Mouse (Mus musculus) brain, embryonic 18.5 days (tissue): Measurements from ENCODE around the gene Speer2.

Experiments
- DNase-seq: peaks from one replicate; pipeline ENCODE4 v3.0.0-alpha.2; 2012; ENCODE audit warnings: low read depth, low spot score

Gene Speer2

DNA sequence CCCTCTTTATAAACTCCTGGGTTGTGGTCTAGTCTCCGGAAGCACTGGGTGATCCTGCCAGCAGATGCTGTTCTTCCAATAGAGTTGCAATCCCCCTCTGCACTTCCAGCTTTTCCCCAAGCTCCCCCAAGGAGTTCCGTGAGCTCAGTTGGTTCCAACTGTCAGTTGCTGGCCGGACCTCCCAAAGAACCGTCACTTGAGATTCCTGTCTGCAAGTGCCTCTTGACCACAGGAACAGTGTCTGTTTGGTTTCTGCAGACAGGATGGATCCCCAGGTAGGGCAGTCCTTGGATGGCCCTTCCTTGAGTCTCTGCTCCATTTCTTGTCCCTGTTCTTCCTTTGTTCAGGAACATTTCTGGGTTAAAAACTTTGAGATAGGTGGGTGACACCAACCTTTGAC, at the start of gene Speer2:
TSS of gene Speer2 (minus strand) at position 101 of the 400 bp plus-strand sequence.
- DNase-seq, result no peak

GRCm38 (mm10) chr16:69904303-69904702, 40.8 kb upstream of the Speer2 start:
- no peak for DNase-seq

- DNase-seq, result no peak
These were observed 17.2 kb upstream of the Speer2 start for GRCm38 (mm10) chr16:69880712-69881111.

DNA sequence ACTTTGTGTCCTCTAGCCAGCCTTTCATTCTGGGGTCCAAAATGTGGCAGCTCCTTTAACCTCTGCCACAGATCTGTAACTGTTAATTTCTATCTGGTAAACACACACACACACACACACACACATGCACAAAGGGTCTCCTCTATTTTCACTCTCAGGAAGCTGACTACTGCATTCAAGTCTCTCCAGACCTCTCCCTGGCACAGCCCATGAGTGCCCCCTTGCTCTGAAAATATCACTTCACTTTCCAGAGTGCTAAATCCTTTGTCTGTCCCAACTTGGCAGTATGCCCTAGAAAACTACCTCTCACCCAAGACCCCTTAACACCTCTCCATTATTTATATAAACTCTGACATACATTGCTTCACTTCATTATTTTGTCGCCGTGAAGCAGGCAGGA, 26.9 kb downstream of the Speer2 start:
- no peak for DNase-seq

- no peak for DNase-seq
These were observed 49.9 kb downstream of the Speer2 start for GRCm38 (mm10) chr16:69813652-69814051.
